Mouse (Mus musculus): ENCODE results near the gene Olfr1357.

GRCm38 (mm10) chr10:78599865-78600264 lies 18.0 kb downstream of the Olfr1357 start:
- TF ChIP-seq CTCF (IDR thresholded peaks at IDR 0.05; ENCODE audit: low read depth, low read length) (no peak), POLR2A (IDR thresholded peaks at IDR 0.05; ENCODE audit: extremely low read depth, insufficient read depth, low read length) (no peak)
